Mouse (Mus musculus) gastrocnemius, adult 18-20 months (tissue): ENCODE measurements around the gene Gns. TPM values are rescaled to one million over a fixed set of nuclear protein-coding genes. Genes with fewer than 3 reads are reported as not detected.

Experiments used
- DNase-seq: peaks from one replicate; pipeline ENCODE4 v3.0.0; 2021; ENCODE audit warnings: low spot score
- total RNA-seq, 2 experiments: library from RNA; stranded (reverse); gene quantifications; 2 replicates each; pipeline ENCODE4 v1.2.3; 2021

Gene Gns
- total RNA-seq, 2 experiments from 2014 or later = 26.8 to 29.2 TPM

DNA sequence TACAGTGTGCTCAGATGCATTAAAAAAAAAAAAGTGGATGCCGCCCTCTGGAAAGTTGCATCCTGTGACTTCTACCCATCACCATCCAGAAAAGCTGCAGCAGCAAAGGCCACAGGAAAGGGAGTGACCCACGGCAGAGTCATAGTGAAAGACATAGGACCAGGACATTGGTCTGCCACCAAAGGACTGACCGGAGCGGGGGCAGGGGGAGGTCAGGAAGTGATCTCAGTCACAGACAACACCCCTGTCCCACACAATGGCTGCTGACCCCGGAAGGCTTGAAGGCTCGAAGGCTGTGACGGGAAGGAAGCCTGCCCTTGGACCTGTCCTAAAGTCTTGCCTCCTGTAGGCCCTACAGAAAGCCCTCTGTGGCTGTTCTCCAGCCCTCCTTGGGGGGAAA is 36.1 kb downstream of the Gns start:
- no peak for DNase-seq

- DNase-seq = no peak
Measured at GRCm38 (mm10) chr10:121403104-121403503, 38.2 kb downstream of the Gns start.

- no peak for DNase-seq
Measured at GRCm38 (mm10) chr10:121403946-121404345, 39.1 kb downstream of the Gns start.

DNA sequence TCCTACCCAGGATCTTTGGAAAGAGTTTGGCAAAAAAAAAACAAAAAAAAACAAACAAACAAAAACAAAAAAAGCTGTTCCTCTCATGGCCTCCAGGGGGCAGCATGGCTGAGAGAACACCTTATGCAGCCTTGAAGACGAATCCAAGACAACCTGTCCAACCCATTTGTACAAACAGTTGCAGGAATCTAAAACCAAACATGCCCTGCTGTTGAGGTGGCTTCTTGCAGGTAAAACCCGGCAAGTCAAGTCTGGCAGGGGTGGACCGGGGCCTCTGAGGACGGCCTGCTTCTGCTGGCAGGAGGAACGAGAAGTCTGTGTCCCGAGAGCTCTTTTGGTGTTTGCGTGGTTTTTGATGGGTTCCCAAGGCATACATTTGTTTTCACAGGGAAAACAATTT is 44.8 kb downstream of the Gns start:
- DNase-seq = no peak

DNA sequence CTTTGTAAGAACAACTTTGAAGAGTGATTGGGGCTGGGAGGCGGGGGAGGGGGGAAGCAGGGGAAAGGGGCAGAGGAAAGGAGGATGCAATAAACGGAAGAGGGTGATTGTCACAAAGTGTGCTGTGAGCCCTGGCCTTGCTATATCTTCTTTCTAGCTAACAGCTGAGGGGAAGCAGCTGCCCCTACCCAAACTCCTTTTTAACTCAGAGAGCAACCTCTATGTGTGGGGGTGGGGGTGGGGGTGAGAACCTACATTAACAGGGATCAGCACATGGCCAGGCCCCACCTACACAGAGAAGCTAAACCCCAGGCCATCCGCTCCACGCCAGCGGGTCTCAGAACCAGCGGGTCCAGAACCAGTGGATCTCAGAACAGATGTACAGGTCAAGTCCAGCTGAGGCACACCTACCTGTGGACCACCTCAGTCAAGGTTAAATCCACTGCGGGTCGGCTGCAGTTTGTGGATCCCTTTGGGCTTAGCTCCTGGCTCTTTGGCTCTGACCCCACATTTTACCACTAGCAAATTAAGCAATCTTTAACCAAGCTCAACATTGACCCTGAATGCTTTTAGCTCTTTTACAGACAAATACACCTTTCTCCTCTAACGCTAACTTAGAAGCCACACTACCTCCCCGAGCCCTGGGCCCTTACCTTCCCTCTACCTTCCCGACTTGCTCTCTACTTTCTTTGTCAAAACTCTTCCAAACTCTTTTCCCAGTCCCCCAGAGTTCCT is 47.0 kb downstream of the Gns start:
- DNase-seq = no peak

DNA sequence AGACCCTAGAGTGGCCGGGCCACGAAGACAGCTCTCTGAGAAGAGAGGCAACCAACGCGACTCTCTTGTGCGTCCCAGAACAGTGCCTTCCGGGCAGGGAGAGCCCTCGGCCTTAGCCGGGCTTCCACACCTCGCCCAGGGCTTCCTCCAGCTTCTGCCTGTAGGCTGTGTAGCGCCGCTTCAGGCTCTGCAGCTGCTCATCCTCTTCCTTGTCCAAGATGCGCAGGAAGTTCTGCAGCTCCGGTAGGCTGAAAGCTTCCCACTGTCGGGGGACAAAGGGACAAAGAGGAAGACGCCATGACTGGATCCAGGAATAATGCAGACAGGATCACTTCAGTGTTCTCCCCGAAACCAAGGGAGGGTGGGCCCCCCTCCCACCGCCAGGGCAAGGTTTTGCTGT is 47.9 kb downstream of the Gns start:
- no peak for DNase-seq

GRCm38 (mm10) chr10:121414127-121414526 is 49.2 kb downstream of the Gns start:
- DNase-seq = no peak

GRCm38 (mm10) chr10:121418835-121419234 is 53.9 kb downstream of the Gns start:
- DNase-seq = no peak

DNA sequence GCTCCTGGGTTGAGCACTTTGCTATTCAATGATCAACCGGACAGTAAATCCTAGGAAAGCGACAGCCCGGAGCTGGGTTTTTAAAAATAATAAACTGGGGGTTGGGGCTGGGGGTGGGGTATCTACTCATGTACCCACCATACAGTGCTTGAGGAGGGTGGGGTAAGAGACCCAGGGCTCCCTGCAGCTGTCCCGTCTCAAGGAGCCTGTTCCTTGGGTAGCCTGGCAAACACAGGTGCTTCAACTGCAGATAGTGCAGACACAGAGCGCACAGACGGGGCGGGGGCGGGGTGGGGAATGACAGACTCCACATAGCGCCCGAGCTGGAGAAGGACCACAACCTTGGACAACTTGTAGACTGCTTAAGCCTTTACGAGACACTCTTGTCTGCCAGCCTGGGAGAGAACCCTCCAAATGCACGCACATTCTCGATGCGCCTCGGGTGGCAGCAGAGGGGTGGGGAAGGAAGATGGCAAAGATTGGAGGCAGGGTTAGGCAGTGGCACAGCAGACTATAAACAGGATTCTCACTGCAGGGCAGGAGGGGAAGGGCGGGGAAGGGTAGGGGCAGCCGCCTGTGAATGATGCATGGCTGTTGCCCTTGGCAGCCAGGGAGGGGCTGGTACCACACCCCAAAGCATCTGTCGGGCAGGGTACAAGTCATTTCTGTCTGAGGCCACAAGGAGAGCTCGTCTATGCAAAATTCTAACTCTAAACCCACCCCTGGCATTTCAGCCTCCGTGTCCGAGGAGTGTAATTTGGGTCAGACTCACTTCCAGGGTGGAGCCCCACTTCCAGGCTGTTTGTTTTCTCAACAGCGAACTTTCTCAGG is 55.0 kb downstream of the Gns start:
- no peak for DNase-seq

- DNase-seq = no peak
Measured at GRCm38 (mm10) chr10:121421023-121421422, 56.1 kb downstream of the Gns start.

GRCm38 (mm10) chr10:121421657-121422290 is 56.9 kb downstream of the Gns start:
- no peak for DNase-seq

DNA sequence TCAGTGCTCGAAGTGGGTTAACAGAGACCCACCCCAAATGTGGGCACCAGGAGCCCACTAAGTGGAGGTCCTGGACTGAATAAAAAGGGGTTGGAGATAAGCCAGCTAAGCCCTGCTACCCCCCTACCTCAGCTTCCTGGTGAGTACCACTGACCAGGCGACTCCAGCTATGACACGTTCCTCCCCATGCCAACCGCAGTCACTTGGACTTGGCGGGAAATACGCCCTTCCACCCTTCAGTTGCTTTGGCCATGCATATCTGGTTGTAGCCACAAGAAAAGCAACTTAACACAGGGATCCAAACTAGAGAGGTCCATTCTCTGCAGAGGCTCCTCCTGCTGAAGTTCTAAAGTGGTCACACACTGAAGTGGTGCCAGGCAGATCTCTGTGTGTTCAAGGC is 57.4 kb downstream of the Gns start:
- no peak for DNase-seq

DNA sequence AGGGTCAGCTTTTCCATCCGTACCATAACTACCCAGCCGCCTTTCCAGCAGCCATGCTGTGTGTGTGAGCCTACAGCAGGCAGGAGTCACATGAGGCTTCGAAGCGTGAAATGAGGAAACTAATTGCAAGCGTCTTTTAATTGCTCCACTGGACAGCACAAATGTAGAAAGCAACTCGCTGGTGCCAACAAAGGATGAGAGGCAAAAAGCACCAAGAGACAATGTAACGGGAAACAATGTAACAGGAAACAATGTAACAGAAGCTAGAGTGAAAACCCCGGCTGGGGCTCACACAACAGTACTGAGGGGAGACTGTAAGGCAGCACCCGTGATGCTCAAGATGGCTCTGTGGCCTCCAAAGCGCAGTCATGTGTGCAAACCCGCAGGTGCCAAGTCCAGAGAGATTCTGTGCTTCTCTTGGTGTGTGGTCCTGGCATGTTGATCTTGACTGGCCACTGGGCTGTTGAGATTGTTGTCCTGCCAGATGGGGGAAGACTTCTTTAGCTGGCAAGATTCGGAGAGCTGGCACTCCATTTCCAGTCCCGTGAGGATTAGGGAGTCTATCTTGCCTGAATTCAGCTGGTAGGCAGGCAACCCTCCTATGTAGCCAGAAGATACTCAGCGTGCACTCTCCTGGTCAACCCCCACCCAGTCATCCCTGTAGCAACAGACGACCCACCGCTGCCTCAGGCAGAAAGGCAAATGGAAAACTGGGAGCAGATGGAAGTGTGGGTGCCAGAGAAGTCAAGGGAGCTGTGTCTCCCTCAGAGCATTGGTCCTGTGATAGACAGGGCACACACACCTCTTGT is 58.9 kb downstream of the Gns start:
- DNase-seq = no peak

DNA sequence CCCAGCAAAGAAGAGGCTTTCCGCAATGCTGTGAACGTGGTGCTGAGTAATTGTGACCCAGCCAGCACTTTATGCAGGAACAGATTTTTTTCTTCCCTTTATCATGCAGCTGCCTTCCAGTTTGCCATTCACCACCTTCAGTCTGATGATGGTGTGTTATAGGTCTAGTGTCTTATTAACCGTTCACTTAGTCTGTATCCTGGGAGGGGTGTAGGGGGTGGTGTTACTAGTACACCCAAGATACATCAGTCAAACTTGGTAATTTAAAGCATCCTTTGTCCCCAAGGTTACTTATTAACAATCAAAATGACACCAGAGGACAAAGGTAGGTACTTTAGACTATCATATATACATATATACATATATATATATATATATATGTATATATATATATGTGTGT is 59.6 kb downstream of the Gns start:
- DNase-seq = no peak

- DNase-seq = no peak
Measured at GRCm38 (mm10) chr10:121425079-121425478, 60.2 kb downstream of the Gns start.

GRCm38 (mm10) chr10:121425506-121426025 is 60.7 kb downstream of the Gns start:
- no peak for DNase-seq

DNA sequence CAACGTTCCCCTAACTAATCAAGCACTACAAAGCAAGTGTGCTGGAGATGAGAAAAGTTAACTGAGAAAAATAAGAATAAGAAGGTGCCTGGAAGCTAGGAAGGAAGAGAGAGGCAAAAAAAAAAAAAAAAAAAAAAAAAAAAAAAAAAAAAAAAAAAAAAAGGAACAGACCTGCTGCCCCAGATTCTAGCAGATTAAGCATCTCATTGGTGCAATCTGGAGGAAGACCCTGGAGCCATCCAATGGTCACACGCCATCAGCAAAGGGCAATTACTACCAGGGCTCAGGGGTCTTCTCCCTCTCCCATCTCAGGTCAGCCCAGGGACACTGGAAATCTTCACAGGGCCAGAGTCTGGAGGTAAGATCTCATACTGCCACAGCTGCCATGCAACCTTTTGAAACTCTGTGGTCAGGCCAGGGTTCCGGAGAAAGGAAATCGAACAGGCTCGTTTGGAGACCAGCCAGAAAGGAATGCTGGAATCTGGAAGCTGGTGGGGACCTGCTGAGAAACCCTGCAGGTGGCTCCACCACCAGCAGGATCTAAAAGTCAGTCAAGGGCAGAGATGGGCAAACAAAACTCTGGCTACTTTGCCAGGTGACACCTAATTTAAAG is 61.7 kb downstream of the Gns start:
- no peak for DNase-seq

- no peak for DNase-seq
Measured at GRCm38 (mm10) chr10:121427136-121427535, 62.2 kb downstream of the Gns start.

DNA sequence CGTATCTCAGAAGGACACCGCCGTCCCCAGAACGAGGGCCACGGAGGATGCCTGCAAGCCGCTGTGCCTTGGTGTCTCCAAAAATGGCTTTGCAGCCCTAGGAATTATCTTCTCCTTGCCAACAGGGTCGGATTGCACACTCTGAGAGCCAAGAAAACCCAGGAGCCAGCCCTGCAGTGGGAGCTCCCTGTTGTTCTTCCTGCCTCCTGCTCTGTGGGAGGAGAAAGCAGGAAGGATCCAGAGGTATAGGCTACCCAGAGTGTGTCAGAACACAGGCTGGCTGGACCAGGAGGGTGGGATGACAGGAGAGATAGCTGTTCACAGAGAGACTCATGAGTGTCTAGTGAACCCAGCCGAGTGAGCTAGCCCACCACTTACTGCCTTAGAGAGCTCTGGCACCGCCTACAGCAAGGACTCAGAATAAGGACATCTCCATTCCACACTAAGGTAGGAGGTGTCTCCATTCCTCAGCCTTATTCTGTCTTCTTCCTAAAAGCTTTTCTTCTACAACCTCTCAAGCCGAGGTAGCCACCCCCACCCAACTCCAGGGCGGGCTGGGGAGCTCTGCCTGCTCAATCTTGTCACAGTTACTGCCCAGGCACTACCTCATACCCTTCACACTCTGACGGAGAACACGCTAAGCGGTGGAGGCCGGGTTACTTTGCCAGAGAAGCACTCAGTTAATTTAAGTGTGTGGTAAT is 63.3 kb downstream of the Gns start:
- no peak for DNase-seq

GRCm38 (mm10) chr10:121429089-121429488 is 64.2 kb downstream of the Gns start:
- no peak for DNase-seq
